Mouse (Mus musculus): ENCODE measurements around the gene Dpm3.
"Not testable (repeated sequence)": the region's sequence is repeated elsewhere in the genome, so short reads cannot be mapped to it uniquely, and the experiment has no call there.

Gene Dpm3

GRCm38 (mm10) chr3:89259076-89259475, at the start of gene Dpm3:
Gene Dpm3, plus strand, starts transcription at chr3:89259358.
- no peak for DNase-seq (ENCODE audit: low spot score)

DNA sequence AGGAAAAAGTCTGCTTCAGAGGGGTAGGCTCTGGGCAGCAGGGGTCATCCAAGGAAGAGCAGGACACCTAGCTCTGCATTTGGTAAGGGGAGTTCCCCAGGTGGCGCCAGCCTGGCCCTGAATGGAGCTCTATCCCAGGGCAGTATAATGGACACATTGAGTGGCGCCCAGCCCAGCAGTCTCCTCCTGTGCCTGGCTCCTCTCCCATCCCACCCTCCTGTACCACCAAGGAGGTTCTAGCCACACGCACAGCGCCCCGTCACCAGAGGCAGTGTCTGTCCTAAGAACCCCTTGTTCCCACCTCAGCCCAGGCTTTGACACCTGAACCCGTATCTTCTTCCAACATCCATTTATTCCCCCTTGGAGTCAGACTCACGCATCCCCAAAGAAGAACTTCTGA, 49.4 kb upstream of the Dpm3 start:
- peak; percentile 42 for DNase-seq (ENCODE audit: low spot score)

DNA sequence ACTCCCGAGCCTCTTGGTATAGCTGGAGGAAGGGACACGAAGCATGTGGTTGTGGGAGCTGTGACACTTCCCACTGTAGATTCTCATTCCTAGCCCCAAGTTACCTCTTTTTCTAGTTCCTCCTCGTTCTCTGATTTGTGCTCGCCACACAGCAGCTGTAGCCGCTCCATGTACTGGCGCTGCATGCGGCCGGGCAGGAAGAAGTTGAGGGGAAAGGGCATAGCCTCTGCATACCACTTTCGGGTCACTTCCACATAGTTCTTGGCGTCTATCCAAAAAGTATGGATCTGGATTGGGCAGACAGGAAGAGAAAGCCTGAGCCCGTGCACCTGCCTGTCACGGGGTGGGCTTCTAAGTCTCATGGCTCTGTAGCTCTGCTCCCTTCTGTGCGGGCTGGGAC, 49.0 kb upstream of the Dpm3 start:
- no peak for DNase-seq (ENCODE audit: low spot score)

GRCm38 (mm10) chr3:89210731-89211130, 48.4 kb upstream of the Dpm3 start:
- no peak for DNase-seq (ENCODE audit: low spot score)

- peak; percentile 95 for DNase-seq (ENCODE audit: low spot score)
These were observed 45.2 kb upstream of the Dpm3 start for GRCm38 (mm10) chr3:89213803-89214530.

GRCm38 (mm10) chr3:89214681-89215411, 44.3 kb upstream of the Dpm3 start, which contains the start of gene Thbs3:
Gene Thbs3, plus strand, starts transcription at chr3:89215180.
- DNase-seq (ENCODE audit: low spot score): peak; percentile 66

DNA sequence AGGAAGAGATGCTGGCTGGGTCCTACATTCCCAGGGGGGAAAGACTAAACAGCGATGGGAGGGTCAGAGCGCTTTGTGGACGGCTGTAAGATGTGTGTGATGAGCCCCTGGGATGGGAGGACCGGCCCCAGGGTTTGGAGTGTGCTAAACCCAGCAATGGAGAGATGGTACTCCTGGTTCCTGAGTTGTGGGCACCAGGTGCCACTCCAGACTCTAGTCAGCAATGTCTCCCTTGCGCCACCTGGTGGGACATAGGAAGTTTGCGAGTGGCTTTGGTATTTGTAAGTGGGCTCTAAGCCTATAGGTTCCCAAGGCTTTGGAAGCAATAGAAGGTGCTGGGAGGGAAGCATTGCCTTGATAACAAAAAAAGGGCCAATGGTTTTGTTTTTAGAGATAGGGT, 43.3 kb upstream of the Dpm3 start:
- peak; percentile 88 for DNase-seq (ENCODE audit: low spot score)

DNA sequence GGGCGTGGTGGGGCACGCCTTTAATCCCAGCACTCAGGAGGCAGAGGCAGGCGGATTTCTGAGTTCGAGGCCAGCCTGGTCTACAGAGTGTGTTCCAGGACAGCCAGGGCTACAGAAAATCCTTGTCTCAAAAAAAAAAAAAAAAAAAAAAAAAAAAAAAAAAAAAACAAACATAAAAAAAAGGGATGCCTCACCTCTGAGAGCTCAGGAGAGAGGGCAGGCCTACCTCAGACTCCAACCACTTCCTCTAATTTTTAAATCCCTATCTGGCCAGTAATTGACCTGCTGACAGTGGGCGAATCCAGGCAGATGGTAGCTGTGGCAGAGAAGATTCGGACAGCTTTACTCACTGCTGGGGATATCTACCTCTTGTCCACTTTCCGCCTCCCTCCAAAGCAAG, 42.8 kb upstream of the Dpm3 start:
- DNase-seq (ENCODE audit: low spot score): not testable (repeated sequence)

DNA sequence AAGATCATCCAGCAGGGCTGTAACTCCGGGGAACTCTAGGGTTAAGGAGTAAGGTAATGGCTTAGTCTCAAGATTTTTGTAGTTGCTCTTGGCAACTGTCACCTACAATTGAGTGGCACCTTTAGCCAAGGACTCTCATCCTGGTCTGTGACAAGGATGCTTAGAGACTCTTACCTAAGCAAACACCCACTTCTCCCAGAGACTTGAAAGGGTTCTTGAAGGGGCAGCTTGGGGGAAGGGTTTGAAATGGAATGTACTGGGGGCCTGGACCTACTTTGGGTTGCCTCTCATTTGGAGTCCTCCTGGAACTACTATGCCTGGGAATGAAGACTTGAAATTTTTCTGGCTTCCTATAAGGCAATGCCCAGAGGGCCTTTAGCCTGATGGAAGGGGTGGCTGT, 40.9 kb upstream of the Dpm3 start:
- no peak for DNase-seq (ENCODE audit: low spot score)

GRCm38 (mm10) chr3:89219546-89219945, 39.6 kb upstream of the Dpm3 start:
- DNase-seq (ENCODE audit: low spot score): no peak

DNA sequence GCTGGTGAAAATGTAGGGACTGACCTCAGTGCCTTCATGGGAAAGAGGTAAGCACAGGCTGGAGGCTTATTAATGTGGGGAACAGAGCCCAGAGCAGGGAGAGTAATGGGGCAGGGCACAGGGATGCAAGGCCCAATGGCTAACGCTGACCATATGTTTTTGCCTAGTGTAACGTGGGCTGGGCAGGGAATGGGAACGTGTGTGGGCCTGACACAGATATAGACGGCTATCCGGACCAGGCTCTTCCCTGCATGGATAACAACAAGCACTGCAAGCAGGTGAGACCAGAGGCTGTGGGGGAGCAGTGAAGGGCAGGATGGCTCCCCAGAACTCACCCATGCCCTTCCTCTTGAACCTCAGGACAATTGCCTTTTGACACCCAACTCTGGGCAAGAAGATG, 38.0 kb upstream of the Dpm3 start:
- DNase-seq (ENCODE audit: low spot score): no peak

GRCm38 (mm10) chr3:89224796-89225195, 34.4 kb upstream of the Dpm3 start:
- DNase-seq (ENCODE audit: low spot score): no peak

DNA sequence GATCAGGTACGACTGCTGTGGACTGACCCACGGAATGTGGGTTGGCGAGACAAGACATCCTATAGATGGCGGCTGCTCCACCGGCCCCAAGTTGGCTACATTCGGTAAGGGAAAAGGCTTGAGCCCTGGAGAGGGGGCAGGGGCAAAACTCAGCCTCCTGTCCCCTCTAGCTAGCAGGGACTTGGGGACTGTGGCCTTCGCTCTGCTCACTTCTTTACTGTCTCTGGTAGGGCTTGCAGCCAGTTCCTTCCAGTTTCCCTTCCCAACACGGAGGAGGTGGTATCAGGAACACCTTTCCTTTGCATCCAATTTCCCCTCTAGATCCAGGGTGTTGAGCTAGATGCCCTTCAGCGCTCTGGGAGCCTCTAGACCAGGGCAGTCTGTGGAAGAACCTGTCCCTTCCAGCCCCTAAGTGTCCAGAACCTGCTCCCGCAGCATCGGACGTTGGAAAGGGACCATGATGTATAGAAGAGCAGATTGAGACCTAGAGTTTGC, 33.8 kb upstream of the Dpm3 start:
- DNase-seq (ENCODE audit: low spot score): no peak

DNA sequence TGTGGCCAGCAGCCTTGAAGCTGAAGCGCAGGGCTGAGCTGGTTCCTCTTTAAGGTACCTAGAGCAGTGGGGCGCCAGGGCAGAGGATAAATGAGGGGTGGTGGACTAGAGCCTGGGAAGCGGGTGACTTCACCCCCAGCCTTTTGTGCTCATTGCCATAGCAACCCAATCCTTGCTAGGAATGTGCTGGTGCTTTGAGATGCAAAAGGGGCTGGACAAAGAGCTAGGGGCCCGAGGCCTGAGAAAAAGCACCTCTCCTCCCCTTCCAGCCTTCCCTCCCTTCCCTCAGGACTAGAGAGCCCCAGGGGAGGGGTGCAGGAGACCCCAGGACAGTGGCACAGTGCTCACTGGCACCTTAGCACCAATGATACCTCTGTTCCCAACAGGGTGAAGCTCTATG, 33.2 kb upstream of the Dpm3 start:
- DNase-seq (ENCODE audit: low spot score): no peak

DNA sequence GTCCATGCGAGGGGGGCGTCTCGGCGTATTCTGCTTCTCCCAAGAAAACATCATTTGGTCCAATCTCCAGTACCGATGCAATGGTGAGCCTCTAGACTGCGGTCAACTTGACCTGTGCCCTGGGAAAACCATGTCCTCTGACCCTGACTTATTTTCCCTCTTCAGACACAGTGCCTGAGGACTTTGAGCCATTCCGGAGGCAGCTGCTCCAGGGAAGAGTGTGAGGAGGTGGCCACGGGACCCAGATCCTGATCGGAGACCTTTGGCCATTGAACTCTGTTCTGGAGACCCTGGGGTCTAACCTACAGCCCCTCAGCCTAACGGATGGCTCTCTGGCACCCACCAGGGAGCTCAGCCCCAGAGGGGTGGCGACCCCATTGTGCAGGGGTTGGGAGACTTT, 32.8 kb upstream of the Dpm3 start:
- DNase-seq (ENCODE audit: low spot score): no peak

DNA sequence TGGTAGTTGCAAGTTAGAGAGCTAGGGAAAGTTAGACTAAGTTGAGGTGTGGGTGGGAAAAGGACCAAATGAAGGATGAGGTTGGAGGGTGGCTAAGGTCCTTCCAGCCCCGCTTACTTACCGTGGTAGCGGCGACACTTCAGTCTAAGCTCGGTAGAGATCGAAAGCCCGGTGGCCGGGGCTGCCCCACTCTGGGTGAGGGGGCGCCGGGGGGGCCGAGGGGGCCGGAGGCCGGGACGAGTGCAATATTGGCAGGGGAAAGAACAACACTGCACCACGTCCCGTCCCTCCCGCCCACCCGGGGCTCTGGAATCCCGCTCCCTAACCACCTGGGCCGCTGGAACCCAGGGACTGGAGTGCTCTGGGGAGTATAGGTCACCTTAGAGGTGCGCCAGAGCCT, 32.3 kb upstream of the Dpm3 start, which contains the start of gene Mtx1:
Mtx1 (minus strand) TSS at position 189 of the 400 bp plus-strand sequence.
- no peak for DNase-seq (ENCODE audit: low spot score)

- DNase-seq (ENCODE audit: low spot score): peak; percentile 88
These were observed 31.6 kb upstream of the Dpm3 start for GRCm38 (mm10) chr3:89227307-89228179.

- peak; percentile 93 for DNase-seq (ENCODE audit: low spot score)
These were observed 31.0 kb upstream of the Dpm3 start for GRCm38 (mm10) chr3:89228180-89228549.

GRCm38 (mm10) chr3:89228836-89229235, 30.3 kb upstream of the Dpm3 start, which contains the start of gene Muc1:
Gene Muc1, plus strand, starts transcription at chr3:89229057.
- no peak for DNase-seq (ENCODE audit: low spot score)

- no peak for DNase-seq (ENCODE audit: low spot score)
These were observed 29.9 kb upstream of the Dpm3 start for GRCm38 (mm10) chr3:89229276-89229675.

DNA sequence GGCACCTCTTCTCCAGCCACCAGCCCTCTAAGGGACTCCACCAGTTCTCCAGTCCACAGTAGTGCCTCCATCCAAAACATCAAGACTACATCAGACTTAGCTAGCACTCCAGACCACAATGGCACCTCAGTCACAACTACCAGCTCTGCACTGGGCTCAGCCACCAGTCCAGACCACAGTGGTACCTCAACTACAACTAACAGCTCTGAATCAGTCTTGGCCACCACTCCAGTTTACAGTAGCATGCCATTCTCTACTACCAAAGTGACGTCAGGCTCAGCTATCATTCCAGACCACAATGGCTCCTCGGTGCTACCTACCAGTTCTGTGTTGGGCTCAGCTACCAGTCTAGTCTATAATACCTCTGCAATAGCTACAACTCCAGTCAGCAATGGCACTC, 28.6 kb upstream of the Dpm3 start:
- DNase-seq (ENCODE audit: low spot score): no peak

DNA sequence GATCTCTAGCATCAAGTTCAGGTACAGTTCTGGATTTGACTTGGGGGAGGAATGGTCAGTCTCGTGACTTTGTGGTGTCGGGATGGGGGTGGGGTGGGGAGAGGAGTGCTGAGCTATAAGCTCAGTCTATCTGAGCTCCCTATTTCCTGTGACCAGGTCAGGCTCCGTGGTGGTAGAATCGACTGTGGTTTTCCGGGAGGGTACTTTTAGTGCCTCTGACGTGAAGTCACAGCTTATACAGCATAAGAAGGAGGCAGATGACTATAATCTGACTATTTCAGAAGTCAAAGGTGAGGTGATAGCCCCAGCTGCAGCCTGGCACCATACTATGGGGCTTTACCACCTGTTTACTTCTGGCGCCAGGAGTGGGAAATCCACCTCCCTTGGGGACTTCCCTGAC, 27.8 kb upstream of the Dpm3 start:
- no peak for DNase-seq (ENCODE audit: low spot score)

Data from testis, postnatal 10 days (tissue).